Mouse (Mus musculus) right cerebral cortex, postnatal 4 days (tissue): ENCODE measurements at regions not wholly inside any gene's neighbourhood (a gene's known extent, or its start where the extent isn't known, plus 50 kb on each side); places are given as distances from the start of the nearest gene placed in this dataset.
"Not testable (repeated sequence)": the region's sequence is repeated elsewhere in the genome, so short reads cannot be mapped to it uniquely, and the experiment has no call there.

Experiments used
- DNase-seq: peaks from one replicate; pipeline ENCODE4 v3.0.0-alpha.2; 2022

DNA sequence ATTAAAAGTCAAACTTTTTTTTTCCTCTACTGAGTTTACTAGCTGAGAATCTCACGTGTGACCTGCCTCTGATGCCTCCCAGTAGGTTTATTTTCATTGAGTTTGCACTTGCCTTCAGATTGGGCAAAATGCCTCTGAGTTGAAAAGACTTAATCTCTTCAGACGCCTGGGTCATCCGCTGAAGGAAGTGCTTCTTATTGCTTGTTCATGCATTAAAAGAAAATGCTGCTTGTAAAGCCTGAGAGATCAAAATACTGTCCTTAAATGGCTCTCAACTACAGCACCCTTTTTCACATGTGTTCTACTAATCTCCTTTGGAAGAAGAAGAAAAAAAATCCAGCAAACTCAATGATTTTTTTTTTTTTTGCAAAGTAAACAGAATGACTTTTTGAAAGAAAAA lies 351.5 kb downstream of the Kcnh5 start:
- no peak for DNase-seq

DNA sequence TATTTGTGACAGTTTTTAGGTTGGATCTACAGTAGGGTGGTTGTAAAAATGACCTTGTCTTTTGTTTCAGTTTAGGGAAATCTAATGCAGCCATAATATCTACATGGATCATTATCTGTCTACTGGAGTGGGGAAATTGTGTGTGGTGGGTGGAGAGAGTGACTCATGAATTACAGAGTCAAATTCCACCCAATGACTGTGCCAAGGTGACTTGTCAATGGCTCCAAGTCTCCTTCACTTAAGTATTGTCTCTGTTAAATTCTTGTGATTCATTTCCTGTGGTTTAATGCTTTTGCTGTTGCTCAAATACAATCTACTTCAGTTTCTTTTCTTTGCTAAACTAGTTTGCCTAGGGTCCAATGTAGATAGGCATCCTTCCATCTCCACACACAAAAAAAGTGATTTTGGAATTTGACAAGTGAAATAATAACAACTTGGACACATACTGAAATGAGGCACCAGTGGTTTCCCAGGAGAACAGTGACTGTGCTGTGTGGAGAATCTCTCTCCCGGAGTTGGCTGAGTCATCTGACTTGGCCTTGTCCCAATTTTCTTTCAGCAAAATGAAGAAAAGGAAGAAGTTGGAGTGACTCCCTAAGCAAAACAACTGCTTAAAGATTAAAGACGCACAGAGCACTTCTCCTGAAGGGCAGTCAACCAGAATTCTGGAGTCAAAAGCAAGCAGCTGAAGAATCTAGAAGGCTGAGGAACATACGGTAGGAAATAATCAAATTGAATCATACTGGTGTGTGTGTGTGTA lies 352.2 kb downstream of the Kcnh5 start:
- no peak for DNase-seq

DNA sequence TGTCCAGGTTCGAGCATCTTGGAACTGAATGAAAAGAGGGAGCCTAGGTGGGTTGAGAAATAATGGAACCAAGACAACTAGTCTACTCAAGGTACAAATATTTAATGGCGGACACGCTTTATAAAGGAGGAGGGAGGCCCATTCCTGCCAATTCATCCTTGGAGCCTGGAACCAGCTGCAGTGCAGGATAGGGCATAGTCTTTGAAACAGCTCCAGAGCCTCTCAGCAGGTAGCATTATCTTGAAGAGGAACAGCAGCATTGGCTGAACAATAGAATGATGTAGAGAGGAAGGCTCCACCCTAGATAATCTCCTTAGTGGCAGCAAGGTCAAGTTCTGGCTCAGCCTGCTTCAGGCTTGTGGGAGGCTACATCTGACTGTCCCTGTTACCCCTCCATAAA lies 361.0 kb downstream of the Kcnh5 start:
- not testable (repeated sequence) for DNase-seq

DNA sequence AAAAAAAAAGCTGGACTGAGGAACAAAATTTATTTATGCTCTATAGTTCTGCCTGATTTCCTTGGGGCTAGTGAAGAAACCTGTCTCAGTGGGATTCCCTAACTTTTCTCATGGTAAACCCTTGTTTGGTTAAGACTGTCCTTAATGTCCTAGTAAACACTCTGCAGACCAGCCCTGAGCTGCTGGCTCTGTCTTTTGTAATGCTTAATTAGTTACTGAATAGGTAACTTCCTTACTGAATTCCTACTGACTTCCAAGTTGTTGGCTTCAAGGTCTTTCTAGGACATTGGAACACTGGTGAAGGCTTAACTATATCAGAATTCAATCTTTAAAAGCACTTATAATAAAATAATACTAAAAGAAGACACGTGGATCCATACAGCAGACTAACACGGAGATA lies 368.6 kb downstream of the Kcnh5 start:
- not testable (repeated sequence) for DNase-seq

DNA sequence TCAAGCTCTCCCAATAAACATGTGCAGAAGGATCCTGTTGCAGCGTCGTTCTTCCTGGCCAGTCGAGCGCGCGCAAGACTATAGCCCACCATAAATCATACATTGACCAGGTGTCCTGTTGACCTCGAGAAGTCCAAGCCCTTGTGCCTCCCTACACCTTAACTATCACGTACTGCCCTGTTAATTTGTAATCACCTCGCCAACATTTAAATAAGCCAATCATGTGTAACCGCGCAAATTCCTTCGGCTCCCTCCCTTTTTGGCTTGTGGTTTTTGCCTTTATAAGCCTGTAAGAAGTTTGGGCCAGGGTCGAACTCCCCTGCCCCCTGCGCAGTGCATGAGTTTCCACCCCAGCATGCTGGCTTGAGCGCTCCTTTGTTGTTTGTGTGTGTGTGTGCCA lies 369.2 kb downstream of the Kcnh5 start:
- not testable (repeated sequence) for DNase-seq

DNA sequence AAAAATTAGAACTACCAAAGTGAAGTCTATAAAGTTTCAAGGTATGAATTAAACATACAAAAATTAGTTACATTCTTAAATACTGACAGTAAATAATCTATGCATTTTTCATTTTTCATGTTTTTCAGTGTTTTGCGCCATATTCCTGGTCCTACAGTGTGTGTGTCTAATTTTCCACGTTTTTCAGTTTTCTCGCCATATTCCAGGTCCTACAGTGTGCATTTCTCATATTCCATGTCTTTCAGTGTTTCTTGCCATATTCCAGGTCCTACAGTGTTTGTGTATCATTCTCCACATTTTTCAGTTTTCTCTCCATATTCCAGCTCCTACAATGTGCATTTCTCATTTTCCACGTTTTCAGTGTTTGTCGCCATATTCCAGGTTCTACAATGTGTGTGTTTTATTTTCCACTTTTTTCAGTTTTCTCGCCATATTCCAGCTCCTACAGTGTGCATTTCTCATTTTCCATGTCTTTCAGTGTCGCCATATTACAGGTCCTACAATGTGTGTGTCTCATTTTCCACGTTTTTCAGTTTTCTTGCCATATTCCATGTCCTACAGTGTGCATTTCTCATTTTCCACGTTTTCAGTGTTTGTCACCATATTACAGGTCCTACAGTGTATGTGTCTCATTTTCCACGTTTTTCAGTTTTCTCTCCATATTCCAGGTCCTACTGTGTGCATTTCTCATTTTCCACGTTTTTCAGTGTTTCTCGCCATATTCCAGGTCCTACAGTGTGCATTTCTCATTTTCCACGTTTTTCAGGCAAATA lies 373.2 kb downstream of the Kcnh5 start:
- DNase-seq: no peak

DNA sequence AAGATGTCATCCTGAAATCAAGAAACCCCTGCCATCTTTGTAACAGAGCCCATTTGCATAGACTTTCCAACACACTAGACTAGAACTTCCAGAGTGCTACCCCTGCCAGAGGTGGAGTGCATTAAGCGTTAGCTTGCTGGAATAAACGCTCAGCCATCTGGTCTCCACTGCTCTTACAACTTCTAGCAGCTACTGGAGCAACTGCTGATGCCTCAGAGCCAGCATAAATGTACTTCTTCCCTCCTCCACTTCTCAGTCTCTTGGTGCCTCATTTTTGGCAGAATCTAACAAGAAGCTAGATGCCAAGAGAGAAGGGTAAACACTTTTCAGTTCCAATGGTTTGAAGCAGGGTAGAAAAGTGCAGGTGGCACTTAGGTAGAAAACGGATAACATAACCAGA lies 385.1 kb downstream of the Kcnh5 start:
- DNase-seq: no peak

DNA sequence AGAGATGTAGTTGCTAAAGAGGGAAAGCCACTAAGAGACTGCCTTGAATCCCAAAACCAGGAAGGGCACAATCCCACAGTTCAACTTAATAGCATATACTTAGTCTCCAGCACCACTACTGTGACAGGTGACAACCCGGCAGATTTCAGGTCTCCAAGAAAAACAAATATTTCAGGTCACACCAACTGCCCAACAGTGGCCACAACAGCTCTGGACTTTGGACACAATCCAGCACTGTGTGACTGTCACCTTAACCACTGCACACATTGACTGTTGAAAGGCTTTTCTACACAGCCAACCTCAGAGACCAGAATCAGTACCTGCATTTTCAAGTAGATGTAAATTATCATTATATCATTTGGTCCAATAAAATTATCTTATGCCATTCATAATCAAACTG lies 414.8 kb downstream of the Kcnh5 start:
- no peak for DNase-seq

DNA sequence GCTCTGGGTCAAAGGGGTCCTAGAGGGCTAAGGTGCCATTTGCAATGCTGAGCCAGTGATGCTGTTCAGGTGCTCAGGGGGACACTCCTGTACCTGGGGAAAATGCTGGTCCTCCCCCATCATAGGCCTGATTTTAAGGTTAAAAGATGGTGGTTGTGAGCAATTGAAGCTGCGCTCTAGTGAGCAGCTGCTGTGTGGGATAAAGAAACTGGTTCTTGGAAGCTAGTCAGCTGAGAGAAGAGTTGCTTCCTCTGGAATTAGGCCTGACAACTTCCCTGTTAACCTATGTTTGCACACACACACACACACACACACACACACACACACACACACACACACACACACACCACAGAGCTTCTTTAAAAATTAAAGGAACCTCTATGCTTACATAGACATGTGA lies 428.9 kb upstream of the Gm11042 start:
- DNase-seq: no peak

DNA sequence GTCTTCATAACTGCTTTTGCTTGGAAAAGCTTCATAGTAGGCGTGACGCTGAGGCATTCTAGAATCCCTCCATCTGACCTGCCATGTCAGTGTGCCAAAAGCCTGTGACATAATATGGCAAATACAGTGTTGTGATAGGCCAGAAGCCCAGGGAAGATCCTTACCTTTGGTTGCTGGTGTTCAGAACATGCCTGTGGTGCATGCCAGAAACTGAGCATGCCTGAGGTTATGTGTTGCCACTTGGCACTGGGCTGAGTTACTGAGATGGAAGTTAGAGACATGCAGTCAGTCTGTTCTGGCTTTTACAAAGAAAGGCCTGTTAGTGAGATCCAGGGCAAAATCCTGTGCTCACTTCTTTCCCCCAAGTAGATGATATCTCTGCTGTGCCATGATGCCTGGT lies 412.7 kb upstream of the Gm11042 start:
- DNase-seq: no peak

DNA sequence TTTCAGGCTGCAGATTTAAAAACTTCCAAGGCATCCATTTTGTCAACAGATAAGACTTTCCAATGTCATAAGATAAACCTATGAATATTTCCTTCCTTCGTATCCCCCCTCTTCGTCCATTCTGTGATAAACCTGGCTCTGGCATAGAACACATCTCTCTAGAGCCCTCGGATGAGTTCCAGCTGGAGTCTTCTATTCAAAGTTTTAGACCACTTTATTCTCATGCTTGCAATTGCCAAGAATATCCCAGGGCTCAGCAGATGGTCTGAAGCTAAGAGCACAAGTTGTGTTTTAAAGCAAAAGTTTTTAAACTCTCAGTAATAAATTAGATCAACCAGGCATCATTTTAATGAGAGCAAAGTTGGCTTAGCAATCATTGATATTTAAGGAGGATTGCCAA lies 363.0 kb upstream of the Gm11042 start:
- DNase-seq: no peak

DNA sequence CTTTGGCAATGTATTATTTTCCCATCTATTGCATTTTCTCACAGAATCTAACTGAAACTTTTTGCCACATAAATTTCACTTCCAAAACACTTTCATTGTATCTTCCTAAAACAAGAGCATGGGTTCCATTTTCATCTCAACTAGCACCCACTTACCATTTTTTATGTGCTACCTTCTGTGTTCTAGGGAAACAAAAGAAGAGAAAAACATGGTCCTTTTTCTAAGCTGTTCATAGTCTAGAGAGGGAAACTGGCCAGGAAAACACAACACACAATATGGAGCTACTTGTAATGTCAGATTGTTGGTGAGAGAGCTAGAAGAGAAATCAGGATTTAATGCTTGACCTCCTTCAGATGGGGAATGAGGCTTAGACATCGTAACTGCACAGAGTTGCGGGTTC lies 361.6 kb upstream of the Gm11042 start:
- DNase-seq: no peak

DNA sequence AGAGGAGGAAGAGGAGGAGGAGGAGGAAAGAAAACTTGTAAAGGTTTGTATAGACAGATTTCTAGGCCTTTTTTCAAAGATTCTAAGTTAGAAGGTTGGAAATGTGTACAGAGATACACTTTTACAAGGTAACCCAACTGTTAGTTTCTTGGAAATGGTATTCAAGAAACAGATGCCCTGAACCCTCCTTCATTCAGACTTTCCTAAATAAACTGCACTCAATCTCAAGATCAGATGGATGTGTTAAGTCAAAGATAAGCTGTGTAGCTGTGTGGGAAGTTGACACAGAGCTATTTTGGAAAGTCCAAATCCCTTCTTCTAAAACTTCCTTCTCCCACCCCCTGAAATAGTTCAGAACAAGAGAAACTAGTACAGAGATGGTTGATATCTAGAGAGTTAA lies 342.2 kb upstream of the Gm11042 start:
- DNase-seq: no peak

DNA sequence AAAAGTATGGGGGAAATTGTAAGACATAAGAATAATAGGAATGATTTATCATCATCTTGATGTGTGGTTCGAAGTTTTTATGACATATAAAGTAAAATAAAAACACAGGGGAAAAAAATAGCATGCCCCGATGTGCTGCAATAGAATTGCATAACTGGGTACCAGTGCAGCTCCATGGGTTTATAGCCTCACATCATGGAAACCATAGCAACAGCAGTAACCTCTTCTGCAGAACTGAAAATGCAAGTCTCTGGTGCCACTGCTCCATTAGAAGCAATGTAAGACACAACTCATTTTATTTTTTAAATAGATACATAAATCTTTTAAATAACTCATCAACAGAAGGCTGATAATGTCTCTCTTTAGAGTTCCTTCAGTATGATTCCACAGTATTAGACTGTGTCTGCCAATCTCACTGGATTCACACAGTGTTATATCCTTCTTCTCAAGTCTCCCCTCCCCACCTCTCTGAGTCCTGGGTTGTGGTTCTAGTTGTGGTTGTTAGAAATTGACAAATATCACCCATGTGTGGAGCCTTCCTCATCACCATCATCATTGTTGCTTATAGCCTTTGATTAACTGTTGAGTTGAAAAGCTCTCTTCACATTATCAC lies 340.9 kb upstream of the Gm11042 start:
- no peak for DNase-seq

DNA sequence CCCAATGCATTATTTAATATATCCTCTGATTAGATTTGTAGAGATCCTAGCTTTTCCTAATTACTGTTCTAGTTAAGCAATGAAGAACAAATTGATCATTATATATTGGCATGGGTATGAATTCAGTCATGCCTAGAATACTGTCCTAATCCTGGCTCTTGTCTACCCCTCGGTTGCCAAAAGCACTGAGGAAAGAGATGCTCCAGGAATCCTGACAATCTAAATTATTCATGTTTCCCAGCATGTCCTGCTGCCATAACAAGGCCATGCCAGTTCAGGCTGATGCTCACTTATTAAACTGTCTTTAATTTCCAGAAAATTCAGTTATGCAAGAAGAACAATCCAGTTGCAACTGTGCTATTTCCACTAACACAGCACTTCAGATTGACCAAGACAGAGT lies 335.1 kb upstream of the Gm11042 start:
- no peak for DNase-seq

DNA sequence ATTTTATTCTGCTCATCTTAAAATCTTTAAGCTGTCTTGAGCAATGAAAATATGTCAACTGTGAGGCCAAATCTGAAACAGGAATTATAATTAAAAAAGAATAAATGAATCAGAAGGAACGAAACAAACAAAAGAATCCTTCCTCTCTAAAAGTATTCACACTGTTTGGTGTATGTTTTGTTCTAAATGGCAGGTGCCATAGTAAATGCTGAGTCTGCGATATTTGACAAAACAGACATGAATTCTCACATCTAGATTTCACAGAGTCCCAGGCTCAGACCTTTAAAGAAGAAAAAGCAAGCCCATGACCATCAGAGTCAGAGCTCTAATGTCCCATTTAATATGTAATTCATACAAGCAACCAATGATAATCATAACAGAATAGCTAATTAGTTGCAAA lies 316.6 kb upstream of the Gm11042 start:
- no peak for DNase-seq

DNA sequence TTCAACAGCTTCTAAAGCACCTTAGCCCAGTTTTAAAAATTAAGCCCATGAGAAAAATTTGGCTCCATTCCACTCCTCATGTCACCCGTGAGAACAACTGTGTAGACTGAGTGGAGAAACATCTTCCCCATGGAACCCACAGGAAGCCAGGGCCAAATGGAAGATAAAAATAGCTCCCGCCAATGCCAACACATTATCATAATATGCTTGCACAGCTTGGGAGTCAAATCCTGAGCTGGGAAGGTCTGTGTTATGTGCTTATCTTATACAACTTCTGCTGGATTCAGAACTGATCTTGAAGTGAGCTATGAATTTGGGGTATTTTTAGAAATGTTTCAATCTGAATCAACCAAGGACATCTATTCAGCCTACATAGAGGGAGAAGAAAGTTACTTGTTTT lies 279.0 kb upstream of the Gm11042 start:
- no peak for DNase-seq

DNA sequence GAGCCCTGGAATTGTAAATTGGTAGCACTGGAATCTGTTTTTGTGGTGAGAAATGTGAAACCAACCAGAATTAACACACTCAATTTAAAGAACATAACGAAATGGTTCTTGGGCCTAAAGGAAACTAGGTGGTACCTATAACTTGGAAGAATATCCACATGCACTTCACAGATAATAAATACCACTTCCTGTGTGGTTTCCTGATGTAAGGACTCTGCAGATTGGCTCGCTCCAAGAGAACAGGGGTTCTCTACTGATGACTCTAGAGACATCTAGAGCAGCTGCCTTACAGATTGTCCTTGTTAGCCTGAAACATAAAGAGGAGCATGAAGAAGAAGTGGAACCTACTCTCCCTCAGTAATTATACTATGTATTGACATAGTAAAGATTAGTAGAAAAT lies 238.4 kb upstream of the Gm11042 start:
- DNase-seq: no peak

DNA sequence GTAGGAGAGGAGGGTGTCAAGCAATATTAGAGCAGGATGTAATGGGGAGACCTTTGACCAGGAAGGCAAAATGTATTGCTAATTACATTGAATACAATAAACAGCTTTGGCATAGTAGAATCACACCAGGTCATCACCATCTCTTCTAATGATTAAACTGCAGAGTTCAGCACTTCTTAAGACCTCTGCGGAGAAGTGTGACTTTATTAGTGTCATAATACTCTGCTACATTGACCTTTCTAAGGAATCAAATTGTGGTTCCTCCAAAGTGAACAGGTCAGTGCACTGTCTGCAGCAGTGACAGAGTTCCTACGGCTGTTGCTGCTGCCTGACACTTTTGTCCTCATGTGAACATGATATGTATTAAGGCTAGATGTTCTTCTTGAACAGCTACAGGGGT lies 228.0 kb upstream of the Gm11042 start:
- no peak for DNase-seq

DNA sequence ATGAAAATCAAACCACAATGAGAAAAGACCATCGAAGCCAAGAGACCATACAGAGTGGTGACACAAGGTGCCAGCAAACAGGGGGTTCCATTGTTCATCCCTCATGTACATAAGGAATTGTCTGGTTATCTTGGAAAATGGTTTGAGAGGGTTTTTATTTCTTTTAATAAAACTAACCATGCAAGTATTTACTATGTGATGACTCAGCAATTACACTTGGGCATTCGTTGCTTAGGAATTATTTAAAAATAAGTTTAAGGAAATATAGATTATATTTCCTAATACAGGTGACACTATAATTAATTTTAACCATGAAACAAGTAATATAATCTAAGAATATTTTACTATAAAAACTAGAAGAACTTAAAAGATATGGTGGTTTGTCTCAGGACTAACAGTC lies 218.7 kb upstream of the Gm11042 start:
- no peak for DNase-seq

DNA sequence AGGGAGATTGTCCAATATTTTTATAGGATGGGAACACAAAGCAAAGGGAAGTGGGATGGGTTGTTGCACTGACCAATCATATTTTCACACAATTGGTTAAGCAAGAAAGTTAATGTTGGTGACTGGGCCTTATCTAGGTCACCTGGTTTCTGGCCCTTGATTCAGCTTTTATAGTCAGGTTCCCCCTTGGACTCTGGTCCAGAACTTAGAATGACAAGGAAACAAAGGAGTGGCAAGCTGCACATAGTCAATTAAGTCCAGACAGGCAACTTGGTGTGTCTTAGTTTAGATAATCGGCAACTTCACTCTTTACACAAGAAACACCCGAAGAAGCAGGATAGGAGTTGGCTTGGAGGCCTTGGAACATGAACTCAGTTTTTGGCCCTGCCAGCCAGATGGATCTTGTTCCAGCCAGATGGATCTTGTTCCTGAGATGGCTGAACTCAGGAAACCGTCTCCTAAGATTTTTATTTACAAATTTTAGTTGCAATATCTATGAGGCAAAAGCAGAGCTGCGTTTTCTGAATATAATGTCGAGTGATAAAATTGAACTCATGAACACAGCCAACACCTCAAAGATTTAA lies 212.9 kb upstream of the Gm11042 start:
- no peak for DNase-seq

DNA sequence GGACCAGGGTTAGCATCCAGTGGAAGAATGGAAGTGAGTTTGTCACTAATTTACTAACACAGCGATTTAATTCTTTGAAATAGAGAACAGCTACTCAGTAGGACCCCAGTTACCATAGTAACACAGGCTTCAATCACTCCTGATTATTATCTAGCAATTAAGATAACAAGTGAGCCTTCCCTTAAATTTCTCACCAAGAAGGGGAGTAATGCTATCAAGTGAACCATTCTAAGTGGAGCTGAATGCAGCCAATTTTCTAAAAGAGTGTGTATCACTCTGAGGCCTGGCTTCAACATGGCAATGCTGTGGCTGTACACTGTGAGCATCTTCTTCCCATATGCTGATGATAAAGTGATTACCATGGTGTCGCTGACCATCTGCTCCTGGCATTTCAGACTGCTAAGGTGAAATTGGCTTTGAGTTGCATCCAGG lies 211.0 kb upstream of the Gm11042 start:
- no peak for DNase-seq

DNA sequence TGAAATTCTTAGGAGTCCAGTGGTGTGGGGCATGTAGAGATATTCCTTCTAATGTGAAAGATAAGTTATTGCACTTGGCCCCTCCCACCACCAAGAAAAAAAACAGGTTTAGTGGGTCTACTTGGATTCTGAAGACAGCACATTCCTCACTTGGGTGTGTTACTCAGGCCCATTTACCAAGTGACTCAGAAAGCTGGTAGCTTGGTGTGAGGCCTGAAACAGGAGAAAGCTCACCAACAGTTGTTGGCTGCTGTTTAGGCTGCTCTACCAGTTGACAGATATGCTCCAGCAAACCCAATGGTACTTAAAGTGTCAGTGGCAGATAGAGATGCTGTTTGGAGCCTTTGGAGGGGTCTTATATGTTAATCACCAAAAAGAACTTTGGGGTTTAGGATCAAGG lies 207.8 kb upstream of the Gm11042 start:
- DNase-seq: no peak

DNA sequence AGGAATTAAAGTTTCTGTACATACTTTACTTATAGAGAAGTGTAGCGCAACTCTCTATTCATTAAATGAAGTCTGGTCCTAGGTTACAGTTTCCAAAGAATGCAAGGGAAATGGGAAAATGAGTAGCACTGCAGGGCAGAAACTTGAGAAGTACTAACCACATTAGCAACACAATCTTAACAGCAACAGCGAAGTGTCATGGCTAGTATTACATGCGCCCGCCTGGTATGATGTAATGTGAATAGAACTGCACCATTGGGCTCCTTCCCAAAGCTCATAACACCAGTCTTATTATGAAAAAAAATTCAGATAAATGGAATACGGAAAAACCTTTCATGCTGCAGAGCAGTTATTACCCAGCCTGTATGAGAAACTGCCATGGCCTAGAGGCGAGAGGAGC lies 201.8 kb upstream of the Gm11042 start:
- DNase-seq: no peak
